Mouse (Mus musculus): ENCODE results near the gene Fam69a. TPM values are rescaled to one million over a fixed set of nuclear protein-coding genes. Genes with fewer than 3 reads are reported as not detected.
A peak's percentile ranks its signal among the peaks of the same experiment; 100 is the strongest.

Fam69a gene
- polyA plus RNA-seq, 1 experiment from 2014 or later, result 19.8 TPM

- H3K36me3 ChIP-seq, result no peaks in the 10 kb centered on the region
- H3K4me3 ChIP-seq (replicated peaks), result no peak overlapping the region
- H3K4me2 ChIP-seq, result no peak overlapping the region
- H3K27me3 ChIP-seq, result no peaks in the 10 kb centered on the region
- no peaks in the 10 kb centered on the region for H3K9me3 ChIP-seq
- H3K27ac ChIP-seq, result no peak overlapping the region
- no peak overlapping the region for H3K9ac ChIP-seq (replicated peaks)
- no peak for ATAC-seq (ENCODE audit: insufficient number of reproducible peaks, insufficient read depth, low FRiP score, low TSS enrichment, low read depth)
- 8% methylated on average over 1 of the region's 1 CpGs for WGBS
- H3K4me1 ChIP-seq (replicated peaks), result no peaks in the 10 kb centered on the region
These were observed 27.3 kb upstream of the Fam69a start for GRCm38 (mm10) chr5:108014173-108014572.

- Histone ChIP-seq H3K27me3 (no peaks in the 10 kb centered on the region), H3K9ac (replicated peaks) (no peak overlapping the region), H3K4me2 (no peak overlapping the region), H3K27ac (no peak overlapping the region), H3K36me3 (no peaks in the 10 kb centered on the region), H3K4me3 (replicated peaks) (no peak overlapping the region), H3K4me1 (replicated peaks) (no peaks in the 10 kb centered on the region), H3K9me3 (no peaks in the 10 kb centered on the region)
- 42% methylated on average over 2 of the region's 2 CpGs for WGBS
- ATAC-seq (ENCODE audit: insufficient number of reproducible peaks, insufficient read depth, low FRiP score, low TSS enrichment, low read depth), result no peak
These were observed 22.8 kb upstream of the Fam69a start for GRCm38 (mm10) chr5:108009721-108010120.

GRCm38 (mm10) chr5:108005134-108005533, 18.2 kb upstream of the Fam69a start:
- 47% methylated on average over 2 of the region's 2 CpGs for WGBS
- no peak for ATAC-seq (ENCODE audit: insufficient number of reproducible peaks, insufficient read depth, low FRiP score, low TSS enrichment, low read depth)
- Histone ChIP-seq H3K9ac (replicated peaks) (no peak overlapping the region), H3K9me3 (no peaks in the 10 kb centered on the region), H3K4me1 (replicated peaks) (no peaks in the 10 kb centered on the region), H3K36me3 (no peaks in the 10 kb centered on the region), H3K4me2 (no peak overlapping the region), H3K4me3 (replicated peaks) (no peak overlapping the region), H3K27ac (no peak overlapping the region), H3K27me3 (no peaks in the 10 kb centered on the region)

- 81% methylated on average over 5 of the region's 5 CpGs for WGBS
- no peak overlapping the region for H3K9ac ChIP-seq (replicated peaks)
- H3K27ac ChIP-seq, result no peak overlapping the region
- H3K9me3 ChIP-seq, result no peaks in the 10 kb centered on the region
- H3K27me3 ChIP-seq, result no peaks in the 10 kb centered on the region
- H3K4me3 ChIP-seq (replicated peaks), result no peak overlapping the region
- H3K4me1 ChIP-seq (replicated peaks), result no peaks in the 10 kb centered on the region
- H3K4me2 ChIP-seq, result no peak overlapping the region
- no peak for ATAC-seq (ENCODE audit: insufficient number of reproducible peaks, insufficient read depth, low FRiP score, low TSS enrichment, low read depth)
- H3K36me3 ChIP-seq, result no peaks in the 10 kb centered on the region
These were observed 15.8 kb upstream of the Fam69a start for GRCm38 (mm10) chr5:108002734-108003133.

GRCm38 (mm10) chr5:108000776-108001548, 14.1 kb upstream of the Fam69a start:
- peak; percentile 63 for ATAC-seq (ENCODE audit: insufficient number of reproducible peaks, insufficient read depth, low FRiP score, low TSS enrichment, low read depth)
- Histone ChIP-seq H3K4me3 (replicated peaks) (peak overlapping the region; percentile 53), H3K4me1 (replicated peaks) (no peaks in the 10 kb centered on the region), H3K36me3 (no peaks in the 10 kb centered on the region), H3K4me2 (peak overlapping the region; percentile 54), H3K9ac (replicated peaks) (peak overlapping the region; percentile 58), H3K9me3 (no peaks in the 10 kb centered on the region), H3K27ac (0 out of 2 replicates have a peak overlapping the region, but pooled peaks have one; percentile 56), H3K27me3 (no peaks in the 10 kb centered on the region)
- WGBS, result 18% methylated on average over 20 of the region's 20 CpGs

- Histone ChIP-seq H3K36me3 (no peaks in the 10 kb centered on the region), H3K9ac (replicated peaks) (no peak overlapping the region), H3K4me3 (replicated peaks) (no peak overlapping the region), H3K9me3 (no peaks in the 10 kb centered on the region), H3K27ac (no peak overlapping the region), H3K4me2 (no peak overlapping the region), H3K27me3 (no peaks in the 10 kb centered on the region), H3K4me1 (replicated peaks) (no peaks in the 10 kb centered on the region)
- no peak for ATAC-seq (ENCODE audit: insufficient number of reproducible peaks, insufficient read depth, low FRiP score, low TSS enrichment, low read depth)
- WGBS, result 62% methylated on average over 7 of the region's 7 CpGs
These were observed 10.8 kb upstream of the Fam69a start for GRCm38 (mm10) chr5:107997717-107998116.

GRCm38 (mm10) chr5:107995936-107996335, 9.1 kb upstream of the Fam69a start:
- no peak overlapping the region for H3K4me2 ChIP-seq
- 85% methylated on average over 2 of the region's 2 CpGs for WGBS

GRCm38 (mm10) chr5:107987835-107988251, 958 bp upstream of the Fam69a start:
- WGBS, result 23% methylated on average over 5 of the region's 5 CpGs
- no peak for ATAC-seq (ENCODE audit: insufficient number of reproducible peaks, insufficient read depth, low FRiP score, low TSS enrichment, low read depth)
- Histone ChIP-seq H3K36me3 (no peaks in the 10 kb centered on the region), H3K4me1 (replicated peaks) (no peaks in the 10 kb centered on the region), H3K9me3 (no peaks in the 10 kb centered on the region), H3K4me2 (peak overlapping the region; percentile 57), H3K9ac (replicated peaks) (peak overlapping the region; percentile 80), H3K4me3 (replicated peaks) (peak overlapping the region; percentile 83), H3K27me3 (no peaks in the 10 kb centered on the region), H3K27ac (peak overlapping the region; percentile 92; the same call in 1 of the 2 replicates)

More at GRCm38 (mm10) chr5:107995936-107996335, 9.1 kb upstream of the Fam69a start:
- Histone ChIP-seq H3K9me3 (no peaks in the 10 kb centered on the region), H3K9ac (replicated peaks) (no peak overlapping the region), H3K36me3 (no peaks in the 10 kb centered on the region), H3K4me3 (replicated peaks) (no peak overlapping the region), H3K27ac (no peak overlapping the region), H3K27me3 (no peaks in the 10 kb centered on the region), H3K4me1 (replicated peaks) (no peaks in the 10 kb centered on the region)
- no peak for ATAC-seq (ENCODE audit: insufficient number of reproducible peaks, insufficient read depth, low FRiP score, low TSS enrichment, low read depth)

GRCm38 (mm10) chr5:107986255-107986966, 474 bp downstream of the Fam69a start:
- H3K9me3 ChIP-seq, result no peaks in the 10 kb centered on the region
- peak overlapping the region; percentile 89 for H3K27ac ChIP-seq
- 1% methylated on average over 39 of the region's 54 CpGs for WGBS
- ATAC-seq (ENCODE audit: insufficient number of reproducible peaks, insufficient read depth, low FRiP score, low TSS enrichment, low read depth), result peak; percentile 87
- H3K27me3 ChIP-seq, result no peaks in the 10 kb centered on the region
- H3K4me3 ChIP-seq (replicated peaks), result peak overlapping the region; percentile 83
- peak overlapping the region; percentile 80 for H3K4me2 ChIP-seq
- no peaks in the 10 kb centered on the region for H3K4me1 ChIP-seq (replicated peaks)
- H3K36me3 ChIP-seq, result no peaks in the 10 kb centered on the region
- H3K9ac ChIP-seq (replicated peaks), result peak overlapping the region; percentile 83

- ATAC-seq (ENCODE audit: insufficient number of reproducible peaks, insufficient read depth, low FRiP score, low TSS enrichment, low read depth), result no peak
- no peak overlapping the region for H3K27ac ChIP-seq
- H3K27me3 ChIP-seq, result no peaks in the 10 kb centered on the region
- WGBS, result 94% methylated on average over 5 of the region's 5 CpGs
- no peaks in the 10 kb centered on the region for H3K4me1 ChIP-seq (replicated peaks)
- no peaks in the 10 kb centered on the region for H3K9me3 ChIP-seq
- no peak overlapping the region for H3K4me3 ChIP-seq (replicated peaks)
- no peak overlapping the region for H3K9ac ChIP-seq (replicated peaks)
- H3K36me3 ChIP-seq, result no peaks in the 10 kb centered on the region
- no peak overlapping the region for H3K4me2 ChIP-seq
These were observed 2.9 kb downstream of the Fam69a start for GRCm38 (mm10) chr5:107983946-107984345.

GRCm38 (mm10) chr5:107982016-107982415, 4.9 kb downstream of the Fam69a start:
- Histone ChIP-seq H3K4me2 (no peak overlapping the region), H3K4me1 (replicated peaks) (peaks cover 13% of the 10 kb centered on the region), H3K36me3 (no peaks in the 10 kb centered on the region), H3K9me3 (no peaks in the 10 kb centered on the region), H3K9ac (replicated peaks) (no peak overlapping the region), H3K27me3 (no peaks in the 10 kb centered on the region), H3K27ac (no peak overlapping the region), H3K4me3 (replicated peaks) (no peak overlapping the region)
- 69% methylated on average over 3 of the region's 3 CpGs for WGBS
- ATAC-seq (ENCODE audit: insufficient number of reproducible peaks, insufficient read depth, low FRiP score, low TSS enrichment, low read depth), result no peak
